Mouse (Mus musculus) E14TG2a.4 (cell line): ENCODE data around the gene Tpbgl.

Source experiments
- H3K27me3 ChIP-seq: 2 replicates; pipeline ENCODE4 v1.6.1; 2014; ENCODE audit warnings: low read length, control low read depth; ENCODE audit not compliant: insufficient read depth
- H3K36me3 ChIP-seq: 2 replicates; pipeline ENCODE4 v1.6.1; 2014; ENCODE audit warnings: low read length, control low read depth; ENCODE audit not compliant: insufficient read depth
- H3K4me1 ChIP-seq: replicated peaks from 2 replicates; pipeline ENCODE4 v1.6.1; 2014; ENCODE audit warnings: low read depth, low read length, control low read depth
- H3K4me3 ChIP-seq: replicated peaks from 2 replicates; pipeline ENCODE4 v1.5.1; 2014; ENCODE audit warnings: mild to moderate bottlenecking, low read length
- H3K9me3 ChIP-seq: 2 replicates; pipeline ENCODE4 v1.6.1; 2014; ENCODE audit warnings: low read length, control low read depth
- CTCF ChIP-seq: conservative IDR thresholded peaks from 2 replicates; pipeline ENCODE4 v1.5.1; 2014; ENCODE audit warnings: low read length
- NANOG ChIP-seq: IDR thresholded peaks from 2 replicates; pipeline ENCODE4 v1.6.1; 2014; ENCODE audit warnings: borderline replicate concordance, low read length, mixed read lengths
- POU5F1 ChIP-seq: IDR thresholded peaks from 2 replicates; pipeline ENCODE4 v1.6.1; 2014; ENCODE audit warnings: low read length, borderline replicate concordance

The Tpbgl gene

DNA sequence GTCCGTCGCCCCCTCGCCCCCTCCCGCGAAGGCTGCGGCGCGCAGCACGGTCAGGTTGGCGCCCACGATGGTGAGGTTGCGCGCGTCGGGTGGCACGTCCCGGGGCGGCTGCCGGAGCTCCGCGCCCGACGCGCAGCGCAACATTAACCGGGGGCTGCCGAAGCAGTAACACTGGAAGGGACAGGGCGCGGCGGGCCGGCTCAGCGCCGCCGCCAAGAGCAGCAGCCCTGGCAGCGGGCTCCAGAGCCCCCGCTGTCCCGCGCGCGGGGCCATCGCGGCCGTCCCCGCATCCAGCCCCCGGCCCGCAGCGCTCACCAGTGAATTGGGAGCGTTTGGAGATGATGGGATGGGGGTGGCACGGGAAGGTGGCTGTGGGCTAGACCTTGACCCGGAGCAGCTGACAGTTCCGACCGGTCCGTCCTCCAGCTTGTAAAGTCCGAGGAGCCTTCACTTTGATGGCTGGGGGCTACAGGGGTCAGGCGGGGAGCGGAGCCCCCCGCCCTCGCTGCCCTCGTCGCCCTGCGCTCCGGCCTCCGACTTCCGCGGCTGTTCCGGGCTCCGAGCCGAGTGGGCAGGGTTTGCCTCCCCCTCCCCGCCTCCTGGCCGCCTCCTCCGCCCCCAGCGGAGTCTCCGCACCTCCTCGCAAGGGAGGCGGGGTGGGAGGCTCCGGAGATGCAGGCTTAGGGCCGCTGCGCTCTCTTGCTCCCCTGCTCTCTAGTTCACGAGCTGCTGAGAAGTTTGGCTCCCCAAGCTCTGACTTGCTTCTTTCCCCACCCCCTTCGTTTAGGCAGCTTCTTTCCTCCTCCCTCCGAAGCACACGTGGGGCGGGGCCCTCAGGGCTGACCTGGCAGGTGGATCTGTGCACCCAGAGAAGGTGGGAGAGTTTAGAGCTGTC is at the start of gene Tpbgl:
Gene Tpbgl (minus strand): TSS at position 728 of the 895 bp plus-strand sequence.
- H3K4me1 ChIP-seq = peaks cover 15% of the 10 kb centered on the region
- no peaks in the 10 kb centered on the region for H3K9me3 ChIP-seq
- TF ChIP-seq NANOG (no peak), CTCF (no peak), POU5F1 (no peak)
- H3K4me3 ChIP-seq = peak within 1 kb of the TSS; percentile 80
- peaks cover 97% of the 10 kb centered on the region for H3K27me3 ChIP-seq
- no peaks in the 10 kb centered on the region for H3K36me3 ChIP-seq

DNA sequence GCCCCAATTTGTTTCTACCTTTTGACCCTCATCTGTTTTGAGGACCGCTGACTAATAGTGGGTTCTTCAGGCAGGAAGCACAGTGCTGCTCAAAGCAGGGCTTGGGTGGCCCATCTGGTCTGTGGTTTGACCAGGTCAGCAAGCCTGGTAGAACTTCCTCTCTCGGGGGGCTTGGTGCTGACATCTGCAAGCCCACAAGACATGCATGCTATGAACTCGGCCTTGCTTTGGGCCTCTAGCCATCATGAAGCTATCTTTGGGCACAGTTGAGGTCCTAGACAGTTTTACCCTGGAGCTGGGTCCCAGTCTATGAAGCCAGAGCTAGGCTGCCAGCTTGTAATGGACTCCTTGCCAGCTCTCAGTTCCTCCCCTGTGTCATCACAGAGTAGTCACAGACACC is 48.0 kb upstream of the Tpbgl start:
- TF ChIP-seq NANOG (no peak), POU5F1 (no peak), CTCF (no peak)
- no peaks in the 10 kb centered on the region for H3K4me1 ChIP-seq
- no peaks in the 10 kb centered on the region for H3K27me3 ChIP-seq
- H3K36me3 ChIP-seq = no peaks in the 10 kb centered on the region
- no peaks in the 10 kb centered on the region for H3K9me3 ChIP-seq
- H3K4me3 ChIP-seq = no peak overlapping the region

DNA sequence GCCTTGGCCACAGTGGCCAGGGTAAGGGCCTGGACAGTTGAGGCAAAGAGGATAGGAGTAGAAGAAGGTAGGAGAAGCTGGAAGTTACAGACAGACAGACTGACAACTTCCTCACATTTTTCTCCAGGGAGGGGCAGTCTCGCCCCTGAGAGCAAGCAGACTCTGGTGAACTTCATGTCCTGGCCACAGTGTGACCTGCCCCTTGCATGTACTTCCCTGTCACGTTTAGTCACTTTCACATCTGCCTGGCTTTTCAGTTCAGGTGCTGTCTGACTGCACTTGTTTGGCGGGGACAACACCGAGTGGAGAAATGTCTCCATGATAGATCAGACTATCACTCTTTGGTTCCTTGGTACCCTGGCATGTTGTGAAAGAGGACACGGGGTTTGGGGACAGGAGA is 47.3 kb upstream of the Tpbgl start:
- no peak for TF ChIP-seq NANOG
- TF ChIP-seq POU5F1 = no peak
- TF ChIP-seq CTCF = no peak
- H3K4me1 ChIP-seq = no peaks in the 10 kb centered on the region
- H3K4me3 ChIP-seq = no peak overlapping the region
- peaks cover under 1% of the 10 kb centered on the region; the same call in 1 of the 2 replicates for H3K27me3 ChIP-seq
- H3K36me3 ChIP-seq = no peaks in the 10 kb centered on the region
- H3K9me3 ChIP-seq = no peaks in the 10 kb centered on the region

DNA sequence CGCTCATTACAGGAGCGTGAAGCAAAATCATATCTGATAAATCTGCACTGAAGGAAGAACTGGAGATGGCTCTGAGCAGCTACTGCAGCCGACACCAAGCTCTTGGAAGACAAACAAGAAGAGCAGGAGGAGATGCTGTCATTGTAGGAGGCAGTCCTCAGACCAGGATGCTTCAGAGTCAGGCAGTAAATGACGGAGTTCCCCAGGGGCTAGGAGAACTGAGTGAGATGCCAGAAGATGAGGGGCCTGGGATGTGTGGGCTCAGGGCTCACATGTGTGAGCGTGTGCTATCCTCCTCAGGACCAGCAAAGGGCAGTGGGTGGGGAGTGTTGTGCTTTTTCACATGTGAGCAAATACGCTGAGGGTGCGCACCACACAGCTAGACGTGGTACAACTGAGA is 46.3 kb upstream of the Tpbgl start:
- H3K4me3 ChIP-seq = no peak overlapping the region
- TF ChIP-seq POU5F1 = no peak
- TF ChIP-seq CTCF = no peak
- TF ChIP-seq NANOG = no peak
- no peaks in the 10 kb centered on the region for H3K36me3 ChIP-seq
- no peaks in the 10 kb centered on the region for H3K9me3 ChIP-seq
- H3K27me3 ChIP-seq = peaks cover 11% of the 10 kb centered on the region
- H3K4me1 ChIP-seq = no peaks in the 10 kb centered on the region; the same call in 1 of the 2 replicates

DNA sequence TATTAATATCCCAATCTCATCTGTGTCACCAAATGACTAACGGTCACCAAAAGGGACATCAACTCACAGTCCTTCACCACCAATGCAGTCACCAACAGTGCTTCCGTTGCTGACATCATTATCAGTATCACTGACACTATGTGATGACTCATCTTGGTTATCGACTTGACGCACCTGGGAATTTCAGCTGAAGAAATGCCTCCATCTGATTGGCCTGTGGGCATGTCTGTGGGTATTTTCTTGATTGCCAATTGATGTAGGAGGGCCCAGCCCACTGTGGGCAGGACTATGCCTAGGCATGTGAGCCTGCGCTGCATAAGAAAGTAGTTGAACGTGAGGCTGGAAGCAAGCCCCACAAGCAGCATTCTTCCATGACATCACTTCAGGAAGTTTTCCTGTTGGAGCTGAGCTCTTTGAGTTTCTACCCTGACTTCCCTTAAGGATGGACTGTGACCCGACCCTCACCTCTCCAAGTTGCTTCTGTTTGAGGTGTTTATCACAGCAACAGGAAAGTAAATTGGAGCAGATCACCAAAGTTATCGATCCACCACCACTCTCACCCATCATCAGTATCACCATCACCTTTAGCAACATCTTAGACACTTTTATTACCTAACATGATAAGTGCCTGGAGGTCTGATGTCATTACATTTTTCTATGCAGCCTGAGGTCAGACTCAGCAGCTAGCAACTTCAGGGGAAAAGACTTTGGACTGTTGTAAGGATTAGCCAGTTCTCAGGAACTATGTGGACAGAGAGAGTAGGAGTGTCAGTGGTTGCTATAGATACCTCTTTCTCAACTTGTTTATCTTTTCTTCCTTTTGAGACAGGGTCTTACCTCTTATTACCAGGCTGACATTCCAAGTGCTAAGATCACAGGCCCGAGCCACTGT is 44.9 kb upstream of the Tpbgl start:
- TF ChIP-seq POU5F1 (no peak), CTCF (no peak), NANOG (no peak)
- Histone ChIP-seq H3K4me1 (peaks cover 3% of the 10 kb centered on the region; the same call in 1 of the 2 replicates), H3K36me3 (no peaks in the 10 kb centered on the region), H3K27me3 (peaks cover 19% of the 10 kb centered on the region), H3K9me3 (no peaks in the 10 kb centered on the region), H3K4me3 (no peak overlapping the region)

DNA sequence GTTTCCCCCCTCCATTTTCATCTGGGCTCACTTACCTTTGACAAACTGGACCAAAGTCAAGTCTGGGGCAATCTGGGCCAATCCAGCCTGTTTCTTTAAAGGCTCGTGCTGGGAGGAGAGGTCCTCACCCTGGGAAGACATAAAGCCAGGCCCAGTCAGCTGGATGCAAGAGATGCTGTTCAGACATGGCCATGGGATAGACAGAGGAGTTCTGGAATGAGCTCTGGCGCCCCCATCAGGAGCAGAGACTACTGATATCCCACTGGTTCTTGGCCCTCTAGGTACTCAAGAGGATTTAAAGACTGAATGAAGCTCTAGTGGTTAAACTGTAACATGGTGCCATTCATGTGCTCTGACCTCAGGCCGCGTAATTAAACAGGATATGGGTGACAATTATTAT is 44.0 kb upstream of the Tpbgl start:
- H3K27me3 ChIP-seq = peaks cover 19% of the 10 kb centered on the region
- H3K9me3 ChIP-seq = no peaks in the 10 kb centered on the region
- peaks cover 6% of the 10 kb centered on the region; the same call in 1 of the 2 replicates for H3K4me1 ChIP-seq
- H3K36me3 ChIP-seq = no peaks in the 10 kb centered on the region
- H3K4me3 ChIP-seq = no peak overlapping the region
- TF ChIP-seq CTCF (no peak), POU5F1 (no peak), NANOG (no peak)

DNA sequence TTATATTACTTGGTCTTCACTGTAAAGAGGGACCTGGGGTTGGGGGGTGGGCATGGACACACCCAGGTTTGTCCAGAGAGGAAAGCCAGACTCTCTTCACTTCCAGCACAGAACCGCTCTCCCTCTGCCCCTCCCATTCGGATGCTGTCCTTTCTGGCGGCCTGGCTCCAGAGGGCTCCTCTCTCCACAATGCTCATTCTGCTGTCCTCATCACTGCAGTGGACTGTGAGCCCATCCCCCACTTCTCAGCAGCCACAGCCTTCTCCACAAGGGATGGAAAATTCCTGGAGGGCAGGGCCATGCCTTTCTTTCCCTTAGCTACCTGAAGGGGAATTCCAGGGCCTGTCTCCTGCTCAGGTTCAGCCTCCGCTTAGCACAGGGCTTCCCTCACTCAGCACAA is 41.9 kb upstream of the Tpbgl start:
- no peaks in the 10 kb centered on the region for H3K9me3 ChIP-seq
- peaks cover 6% of the 10 kb centered on the region; the same call in 1 of the 2 replicates for H3K4me1 ChIP-seq
- H3K4me3 ChIP-seq = no peak overlapping the region
- no peak for TF ChIP-seq NANOG
- H3K27me3 ChIP-seq = peaks cover 33% of the 10 kb centered on the region
- no peaks in the 10 kb centered on the region for H3K36me3 ChIP-seq

DNA sequence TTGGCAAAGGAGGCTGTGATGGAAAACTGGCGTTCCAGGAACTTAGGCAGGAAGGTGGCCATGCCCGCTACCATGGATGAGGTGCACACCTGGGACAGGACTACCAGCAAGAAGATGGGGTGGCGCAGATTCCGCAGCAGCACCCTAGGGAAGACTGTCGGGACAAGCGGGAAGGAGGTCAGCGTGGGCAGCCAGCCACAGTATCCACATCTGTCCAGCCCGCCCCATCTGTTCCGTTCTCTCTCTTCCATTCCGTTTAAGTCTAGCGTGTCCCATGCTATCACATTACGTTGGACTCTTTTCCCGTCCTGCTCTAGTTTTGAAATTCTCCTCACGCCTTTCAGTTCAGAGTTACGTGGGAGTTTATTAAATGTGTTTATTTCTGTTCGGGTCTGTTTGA is 40.2 kb upstream of the Tpbgl start:
- H3K4me1 ChIP-seq = peaks cover 6% of the 10 kb centered on the region; the same call in 1 of the 2 replicates
- H3K27me3 ChIP-seq = peaks cover 36% of the 10 kb centered on the region
- H3K9me3 ChIP-seq = no peaks in the 10 kb centered on the region
- no peaks in the 10 kb centered on the region for H3K36me3 ChIP-seq
- 0 out of 2 replicates have a peak overlapping the region, but pooled peaks have one; percentile 27 for H3K4me3 ChIP-seq
- TF ChIP-seq POU5F1 (no peak), CTCF (no peak), NANOG (no peak)
